Mouse (Mus musculus): ENCODE data around the gene Thap3. TPM values are rescaled to one million over a fixed set of nuclear protein-coding genes. Genes with fewer than 3 reads are reported as not detected.

Thap3 gene
- polyA plus RNA-seq, 1 experiment from 2014 or later, result 22.2 TPM

GRCm38 (mm10) chr4:151948497-151949471 lies 40.0 kb downstream of the Thap3 start:
- Histone ChIP-seq H3K36me3 (ENCODE audit: control insufficient read depth, insufficient read depth, low read length) (peaks cover 18% of the 10 kb centered on the region), H3K9me3 (ENCODE audit: control insufficient read depth, low read length) (no peaks in the 10 kb centered on the region), H3K27ac (replicated peaks) (no peak overlapping the region), H3K9ac (ENCODE audit: low read length) (no peak overlapping the region), H3K27me3 (ENCODE audit: control insufficient read depth, insufficient read depth, low read length) (no peaks in the 10 kb centered on the region), H3K4me1 (replicated peaks; ENCODE audit: control insufficient read depth, insufficient read depth) (no peaks in the 10 kb centered on the region), H3K4me2 (replicated peaks; ENCODE audit: low read depth) (no peak overlapping the region), H3K4me3 (ENCODE audit: low read depth, low read length) (no peak overlapping the region)
- no peak for DNase-seq (ENCODE audit: low spot score)
- 85% methylated on average over 14 of the region's 14 CpGs for WGBS
- 0 out of 2 replicates have a peak, but pooled peaks have one; percentile 53 for ATAC-seq (ENCODE audit: low FRiP score, low TSS enrichment)
- no peak for TF ChIP-seq EP300 (optimal IDR thresholded peaks at IDR 0.05)
- no peak for TF ChIP-seq CTCF (IDR thresholded peaks at IDR 0.05; ENCODE audit: low read depth)

DNA sequence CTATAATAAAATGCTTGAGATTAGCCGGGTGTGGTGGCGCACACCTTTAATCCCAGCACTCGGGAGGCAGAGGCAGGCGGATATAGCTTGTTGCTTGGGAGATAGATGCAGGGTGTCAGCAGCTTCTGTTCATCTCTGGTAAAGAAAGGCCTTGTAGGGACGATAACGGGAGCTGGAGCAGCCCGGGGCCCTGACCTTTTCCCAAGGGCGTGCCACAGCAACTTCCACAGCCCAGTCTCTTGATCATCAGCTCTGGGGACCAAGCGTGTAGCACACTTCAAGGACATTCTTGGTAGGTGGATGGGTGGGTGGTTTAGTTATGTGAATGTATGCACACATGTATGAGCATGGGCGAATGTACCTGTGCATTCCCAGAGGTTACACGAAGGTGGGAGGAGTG lies 42.6 kb downstream of the Thap3 start:
- 83% methylated on average over 11 of the region's 11 CpGs for WGBS
- Histone ChIP-seq H3K9me3 (ENCODE audit: control insufficient read depth, low read length) (no peaks in the 10 kb centered on the region), H3K4me1 (replicated peaks; ENCODE audit: control insufficient read depth, insufficient read depth) (no peaks in the 10 kb centered on the region), H3K27ac (replicated peaks) (no peak overlapping the region), H3K27me3 (ENCODE audit: control insufficient read depth, insufficient read depth, low read length) (no peaks in the 10 kb centered on the region), H3K36me3 (ENCODE audit: control insufficient read depth, insufficient read depth, low read length) (no peaks in the 10 kb centered on the region), H3K9ac (ENCODE audit: low read length) (no peak overlapping the region), H3K4me2 (replicated peaks; ENCODE audit: low read depth) (no peak overlapping the region), H3K4me3 (ENCODE audit: low read depth, low read length) (no peak overlapping the region)
- DNase-seq (ENCODE audit: low spot score), result no peak
- ATAC-seq (ENCODE audit: low FRiP score, low TSS enrichment), result no peak
- TF ChIP-seq CTCF (IDR thresholded peaks at IDR 0.05; ENCODE audit: low read depth) (no peak), EP300 (optimal IDR thresholded peaks at IDR 0.05) (no peak)

GRCm38 (mm10) chr4:151938089-151938488 lies 50.7 kb downstream of the Thap3 start:
- TF ChIP-seq CTCF (IDR thresholded peaks at IDR 0.05; ENCODE audit: low read depth), result no peak
- no peak for TF ChIP-seq EP300 (optimal IDR thresholded peaks at IDR 0.05)

GRCm38 (mm10) chr4:151937441-151937840 lies 51.4 kb downstream of the Thap3 start:
- 64% methylated on average over 13 of the region's 13 CpGs for WGBS

More at GRCm38 (mm10) chr4:151938089-151938488, 50.7 kb downstream of the Thap3 start:
- no peak overlapping the region for H3K4me3 ChIP-seq (ENCODE audit: low read depth, low read length)
- 80% methylated on average over 3 of the region's 3 CpGs for WGBS
- H3K27ac ChIP-seq (replicated peaks), result peak overlapping the region; percentile 45; the same call in 1 of the 2 replicates
- ATAC-seq (ENCODE audit: low FRiP score, low TSS enrichment) (no peak), DNase-seq (ENCODE audit: low spot score) (no peak)
- no peaks in the 10 kb centered on the region for H3K27me3 ChIP-seq (ENCODE audit: control insufficient read depth, insufficient read depth, low read length)
- no peak overlapping the region for H3K4me2 ChIP-seq (replicated peaks; ENCODE audit: low read depth)
- H3K4me1 ChIP-seq (replicated peaks; ENCODE audit: control insufficient read depth, insufficient read depth), result no peaks in the 10 kb centered on the region
- no peak overlapping the region for H3K9ac ChIP-seq (ENCODE audit: low read length)
- no peaks in the 10 kb centered on the region for H3K9me3 ChIP-seq (ENCODE audit: control insufficient read depth, low read length)
- no peaks in the 10 kb centered on the region for H3K36me3 ChIP-seq (ENCODE audit: control insufficient read depth, insufficient read depth, low read length)

DNA sequence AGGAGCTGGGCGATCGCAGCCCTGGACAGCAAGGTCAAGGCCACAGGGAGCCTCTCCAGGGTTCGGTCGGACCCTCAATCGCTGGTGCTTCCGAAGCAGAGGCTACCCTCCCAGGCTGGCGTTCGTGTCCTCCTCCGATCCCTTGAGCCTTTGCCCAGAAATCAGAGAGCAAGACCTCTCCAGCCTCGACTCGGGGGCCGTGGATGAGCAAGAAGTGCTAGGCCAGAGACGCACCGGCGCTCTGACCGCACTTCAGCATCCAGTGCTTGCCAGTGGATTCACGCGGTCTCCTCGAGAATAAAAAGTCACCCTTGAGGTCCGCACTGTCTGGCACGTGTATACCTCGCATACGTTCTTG lies 54.6 kb downstream of the Thap3 start:
- H3K27ac ChIP-seq (replicated peaks), result peak overlapping the region; percentile 75
- no peak for DNase-seq (ENCODE audit: low spot score)
- H3K27me3 ChIP-seq (ENCODE audit: control insufficient read depth, insufficient read depth, low read length), result no peaks in the 10 kb centered on the region
- H3K4me2 ChIP-seq (replicated peaks; ENCODE audit: low read depth), result peak overlapping the region; percentile 95
- no peaks in the 10 kb centered on the region for H3K9me3 ChIP-seq (ENCODE audit: control insufficient read depth, low read length)
- H3K4me1 ChIP-seq (replicated peaks; ENCODE audit: control insufficient read depth, insufficient read depth), result no peaks in the 10 kb centered on the region
- no peak for TF ChIP-seq CTCF (IDR thresholded peaks at IDR 0.05; ENCODE audit: low read depth)
- no peak for TF ChIP-seq EP300 (optimal IDR thresholded peaks at IDR 0.05)
- H3K4me3 ChIP-seq (ENCODE audit: low read depth, low read length), result peak overlapping the region; percentile 99
- H3K9ac ChIP-seq (ENCODE audit: low read length), result peak overlapping the region; percentile 98
- no peaks in the 10 kb centered on the region for H3K36me3 ChIP-seq (ENCODE audit: control insufficient read depth, insufficient read depth, low read length)
- ATAC-seq (ENCODE audit: low FRiP score, low TSS enrichment), result no peak
- under 1% methylated on average over 23 of the region's 23 CpGs for WGBS

More at GRCm38 (mm10) chr4:151937441-151937840, 51.4 kb downstream of the Thap3 start:
- H3K4me2 ChIP-seq (replicated peaks; ENCODE audit: low read depth), result no peak overlapping the region
- H3K9ac ChIP-seq (ENCODE audit: low read length), result no peak overlapping the region
- H3K9me3 ChIP-seq (ENCODE audit: control insufficient read depth, low read length), result no peaks in the 10 kb centered on the region
- ATAC-seq (ENCODE audit: low FRiP score, low TSS enrichment) (peak; percentile 69), DNase-seq (ENCODE audit: low spot score) (peak; percentile 80)
- H3K27me3 ChIP-seq (ENCODE audit: control insufficient read depth, insufficient read depth, low read length), result no peaks in the 10 kb centered on the region
- TF ChIP-seq EP300 (optimal IDR thresholded peaks at IDR 0.05) (no peak), CTCF (IDR thresholded peaks at IDR 0.05; ENCODE audit: low read depth) (no peak)
- peak overlapping the region; percentile 45 for H3K27ac ChIP-seq (replicated peaks)
- H3K4me1 ChIP-seq (replicated peaks; ENCODE audit: control insufficient read depth, insufficient read depth), result no peaks in the 10 kb centered on the region
- H3K4me3 ChIP-seq (ENCODE audit: low read depth, low read length), result no peak overlapping the region
- no peaks in the 10 kb centered on the region for H3K36me3 ChIP-seq (ENCODE audit: control insufficient read depth, insufficient read depth, low read length)
